Mouse (Mus musculus): Measurements from ENCODE around the gene Casp7. TPM values are rescaled to one million over a fixed set of nuclear protein-coding genes. Genes with fewer than 3 reads are reported as not detected.
"Not testable (repeated sequence)": the region's sequence is repeated elsewhere in the genome, so short reads cannot be mapped to it uniquely, and the experiment has no call there.

The Casp7 gene
- 1 to 10 TPM; 5.1 to 6.3 TPM for total RNA-seq (2021)
- long read RNA-seq, experiment 1, partial matches to known transcripts: 0 of 2 reads
- long read RNA-seq, experiment 1, other reads (novel, unspliced or antisense): 0 of 2 reads
- long read RNA-seq, experiment 2, partial matches to known transcripts: 0 of 1 reads
- long read RNA-seq, experiment 2, other reads (novel, unspliced or antisense): 0 of 1 reads

GRCm38 (mm10) chr19:56396669-56397621, at the start of gene Casp7:
TSS of gene Casp7 (plus strand) at chr19:56397129.
- peak in 1 of 2 experiments; percentile 35 for DNase-seq (ENCODE audit: low spot score in 2 of 2)

- no peak for DNase-seq (ENCODE audit: low spot score in 2 of 2)
Measured at GRCm38 (mm10) chr19:56349295-56349694, 47.6 kb upstream of the Casp7 start.

GRCm38 (mm10) chr19:56353689-56354088, 43.2 kb upstream of the Casp7 start:
- DNase-seq (ENCODE audit: low spot score in 2 of 2): no peak

- DNase-seq (ENCODE audit: low spot score in 2 of 2): no peak
Measured at GRCm38 (mm10) chr19:56355201-56355600, 41.7 kb upstream of the Casp7 start.

GRCm38 (mm10) chr19:56356480-56357373, 40.2 kb upstream of the Casp7 start:
- peak; percentile 42 to 46 for DNase-seq (ENCODE audit: low spot score in 2 of 2)

GRCm38 (mm10) chr19:56357374-56357708, 39.6 kb upstream of the Casp7 start:
- not testable (repeated sequence) for DNase-seq (ENCODE audit: low spot score in 2 of 2)

- no peak for DNase-seq (ENCODE audit: low spot score in 2 of 2)
Measured at GRCm38 (mm10) chr19:56358890-56359289, 38.0 kb upstream of the Casp7 start.

- DNase-seq (ENCODE audit: low spot score in 2 of 2): no peak
Measured at GRCm38 (mm10) chr19:56363721-56364460, 33.0 kb upstream of the Casp7 start.

GRCm38 (mm10) chr19:56364563-56364962, 32.4 kb upstream of the Casp7 start:
- DNase-seq (ENCODE audit: low spot score in 2 of 2): no peak

- no peak for DNase-seq (ENCODE audit: low spot score in 2 of 2)
Measured at GRCm38 (mm10) chr19:56366168-56366567, 30.8 kb upstream of the Casp7 start.

GRCm38 (mm10) chr19:56366625-56367024, 30.3 kb upstream of the Casp7 start:
- no peak for DNase-seq (ENCODE audit: low spot score in 2 of 2)

- no peak for DNase-seq (ENCODE audit: low spot score in 2 of 2)
Measured at GRCm38 (mm10) chr19:56367778-56368177, 29.2 kb upstream of the Casp7 start.

GRCm38 (mm10) chr19:56368912-56369311, 28.0 kb upstream of the Casp7 start:
- no peak for DNase-seq (ENCODE audit: low spot score in 2 of 2)

- DNase-seq (ENCODE audit: low spot score in 2 of 2): no peak
Measured at GRCm38 (mm10) chr19:56370389-56371150, 26.4 kb upstream of the Casp7 start.

- DNase-seq (ENCODE audit: low spot score in 2 of 2): no peak
Measured at GRCm38 (mm10) chr19:56372226-56372625, 24.7 kb upstream of the Casp7 start.

- DNase-seq (ENCODE audit: low spot score in 2 of 2): no peak
Measured at GRCm38 (mm10) chr19:56373246-56373645, 23.7 kb upstream of the Casp7 start.

GRCm38 (mm10) chr19:56374011-56374410, 22.9 kb upstream of the Casp7 start:
- no peak for DNase-seq (ENCODE audit: low spot score in 2 of 2)

GRCm38 (mm10) chr19:56378007-56378406, 18.9 kb upstream of the Casp7 start:
- DNase-seq (ENCODE audit: low spot score in 2 of 2): no peak

GRCm38 (mm10) chr19:56378554-56379172, 18.3 kb upstream of the Casp7 start:
- DNase-seq (ENCODE audit: low spot score in 2 of 2): no peak

- DNase-seq (ENCODE audit: low spot score in 2 of 2): no peak
Measured at GRCm38 (mm10) chr19:56380341-56380740, 16.6 kb upstream of the Casp7 start.
